Mouse (Mus musculus): ENCODE data around the gene Phc2.

- TF ChIP-seq CTCF (IDR thresholded peaks at IDR 0.05; ENCODE audit: control insufficient read depth, insufficient read depth, insufficient read length) (no peak), MAX (IDR thresholded peaks at IDR 0.05) (no peak), CEBPB (IDR thresholded peaks at IDR 0.05; ENCODE audit: low read depth) (no peak), MYOD1 (IDR thresholded peaks at IDR 0.05; ENCODE audit: control insufficient read depth, insufficient read length, low read depth) (no peak)
These were observed 73.4 kb downstream of the Phc2 start for GRCm38 (mm10) chr4:128727721-128728430.

Measured in C2C12 (cell line).